Mouse (Mus musculus) erythroblast, embryonic 14.5 days (primary cell): ENCODE measurements around the gene Nr1h4. TPM values are rescaled to one million over a fixed set of nuclear protein-coding genes. Genes with fewer than 3 reads are reported as not detected.

Source experiments
- H3K27me3 ChIP-seq: 2 replicates; pipeline ENCODE4 v1.6.1; 2012; ENCODE audit warnings: inconsistent platforms; ENCODE audit not compliant: control insufficient read depth
- H3K36me3 ChIP-seq: 2 replicates; pipeline ENCODE4 v1.6.1; 2012; ENCODE audit warnings: mild to moderate bottlenecking, inconsistent platforms; ENCODE audit not compliant: control insufficient read depth
- H3K4me1 ChIP-seq: 2 replicates; pipeline ENCODE4 v1.6.1; 2012; ENCODE audit warnings: inconsistent platforms; ENCODE audit not compliant: control insufficient read depth
- H3K4me3 ChIP-seq: replicated peaks from 2 replicates; pipeline ENCODE3; 2012; ENCODE audit warnings: moderate library complexity, mild to moderate bottlenecking, inconsistent platforms
- H3K9me3 ChIP-seq: 2 replicates; pipeline ENCODE4 v1.6.1; 2012; ENCODE audit warnings: low read length, inconsistent platforms, mixed read lengths; ENCODE audit not compliant: control insufficient read depth
- GATA1 ChIP-seq: IDR thresholded peaks from 2 replicates; pipeline ENCODE4 v1.6.1; 2012; ENCODE audit warnings: low read length, inconsistent platforms, mixed read lengths
- TAL1 ChIP-seq: IDR thresholded peaks from 3 replicates; pipeline ENCODE4 v1.6.1; 2012; ENCODE audit warnings: low read length, inconsistent platforms, mixed read lengths
- polyA plus RNA-seq: library from polyadenylated mRNA; stranded (reverse); fragments of >175 nt; gene quantifications from 2 replicates; pipeline ENCODE4 v1.2.3, GENCODE M21; 2012

Gene Nr1h4
- polyA plus RNA-seq, 1 experiment, result not detected

DNA sequence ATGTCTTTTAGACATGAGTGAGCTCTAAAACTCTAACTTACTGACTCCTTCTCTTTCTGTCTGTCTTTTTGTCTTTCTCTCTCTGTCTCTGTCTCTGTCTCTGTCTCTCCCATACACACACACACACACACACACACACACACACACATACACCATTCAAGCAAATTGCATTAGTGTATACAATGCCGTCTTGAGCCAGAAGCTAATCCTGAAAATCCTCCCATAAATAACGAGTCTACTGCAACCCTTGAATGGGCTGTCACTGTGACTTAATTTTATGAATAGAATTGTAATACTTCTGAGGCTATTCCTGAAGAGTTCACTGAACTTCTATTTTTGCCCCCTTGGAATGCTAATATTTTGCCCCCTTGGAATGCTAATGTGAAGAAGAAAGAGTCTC is 7.6 kb downstream of the Nr1h4 start:
- H3K9me3 ChIP-seq, result no peaks in the 10 kb centered on the region
- H3K36me3 ChIP-seq, result no peaks in the 10 kb centered on the region
- H3K27me3 ChIP-seq, result no peaks in the 10 kb centered on the region
- TF ChIP-seq GATA1 (no peak), TAL1 (no peak)
- no peak overlapping the region for H3K4me3 ChIP-seq
- H3K4me1 ChIP-seq, result no peaks in the 10 kb centered on the region

DNA sequence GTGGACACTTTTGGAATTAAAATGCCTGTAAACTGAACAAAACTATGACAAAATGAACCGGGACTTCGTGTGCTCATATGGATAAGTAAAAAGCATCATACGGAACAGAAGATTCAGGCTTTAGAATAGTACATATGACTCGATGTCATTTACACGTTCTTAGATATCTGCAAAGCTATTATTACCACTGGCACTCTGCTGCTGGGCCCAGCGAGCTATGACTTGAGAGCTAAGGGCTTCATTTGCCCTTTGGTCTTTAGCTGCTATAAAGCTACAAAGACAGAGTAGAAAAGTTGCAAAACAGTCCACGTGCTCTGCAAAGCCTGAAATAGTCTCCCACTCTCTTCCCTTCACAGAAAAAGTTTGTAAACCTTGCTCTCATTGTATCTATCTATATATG is 10.9 kb downstream of the Nr1h4 start:
- Histone ChIP-seq H3K36me3 (no peaks in the 10 kb centered on the region), H3K4me1 (no peaks in the 10 kb centered on the region), H3K4me3 (no peak overlapping the region), H3K27me3 (no peaks in the 10 kb centered on the region), H3K9me3 (no peaks in the 10 kb centered on the region)
- TF ChIP-seq GATA1 (no peak), TAL1 (no peak)

DNA sequence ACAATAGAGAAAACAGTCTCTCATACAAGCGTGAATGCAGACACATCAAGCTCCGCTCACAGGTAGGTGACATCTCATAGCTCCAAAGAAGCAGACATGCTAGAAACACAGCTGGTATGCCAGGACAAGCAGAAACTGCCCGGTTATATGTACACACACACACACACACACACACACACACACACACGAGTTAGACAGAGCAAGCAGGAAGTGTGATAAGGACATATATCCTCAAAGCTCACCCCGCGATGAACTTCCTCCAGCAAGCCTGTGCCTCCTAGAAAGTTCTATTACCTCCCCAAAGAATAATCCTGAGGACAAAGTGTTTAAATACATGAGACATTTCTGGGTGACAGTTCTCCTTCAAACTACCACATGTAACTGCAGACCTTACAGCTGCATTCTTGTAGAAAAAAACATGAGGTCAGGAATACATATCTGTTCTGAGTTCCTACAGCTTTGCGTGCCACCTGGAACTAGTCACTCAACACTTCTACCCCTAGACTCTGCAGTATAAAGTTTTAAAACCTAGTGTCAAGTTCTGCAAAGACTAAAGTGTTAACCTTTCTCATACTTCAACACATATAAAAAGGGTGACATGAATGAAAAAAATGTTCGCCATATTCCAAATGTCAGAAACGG is 11.5 kb downstream of the Nr1h4 start:
- H3K4me3 ChIP-seq, result no peak overlapping the region
- no peaks in the 10 kb centered on the region for H3K27me3 ChIP-seq
- no peak for TF ChIP-seq GATA1
- TF ChIP-seq TAL1, result no peak
- H3K9me3 ChIP-seq, result no peaks in the 10 kb centered on the region
- no peaks in the 10 kb centered on the region for H3K36me3 ChIP-seq
- H3K4me1 ChIP-seq, result no peaks in the 10 kb centered on the region

DNA sequence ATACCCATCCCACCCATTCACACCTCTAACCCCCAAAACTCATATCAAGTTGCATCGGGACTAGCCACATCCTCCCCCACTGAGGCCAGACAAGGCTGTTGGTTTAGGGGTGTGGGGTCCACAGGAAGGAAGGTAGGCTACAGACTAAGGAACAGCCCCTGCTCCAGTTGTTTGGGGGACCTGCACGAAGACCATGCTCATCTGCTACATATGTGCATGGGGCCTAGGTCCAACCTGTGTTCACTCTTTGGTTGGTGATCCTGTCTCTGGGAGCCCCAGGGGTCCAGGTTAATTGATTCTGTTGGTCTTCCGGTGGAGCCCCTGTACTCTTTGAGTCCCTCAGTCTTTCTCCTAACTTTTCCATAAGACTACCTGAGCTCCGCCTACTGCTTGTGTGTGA is 13.0 kb downstream of the Nr1h4 start:
- no peak overlapping the region for H3K4me3 ChIP-seq
- H3K27me3 ChIP-seq, result no peaks in the 10 kb centered on the region
- no peaks in the 10 kb centered on the region for H3K36me3 ChIP-seq
- no peaks in the 10 kb centered on the region for H3K4me1 ChIP-seq
- H3K9me3 ChIP-seq, result no peaks in the 10 kb centered on the region
- TF ChIP-seq TAL1, result no peak
- no peak for TF ChIP-seq GATA1

GRCm38 (mm10) chr10:89519226-89519625 is 14.2 kb downstream of the Nr1h4 start:
- no peaks in the 10 kb centered on the region for H3K36me3 ChIP-seq
- no peak overlapping the region for H3K4me3 ChIP-seq
- H3K27me3 ChIP-seq, result no peaks in the 10 kb centered on the region
- H3K9me3 ChIP-seq, result no peaks in the 10 kb centered on the region
- no peaks in the 10 kb centered on the region for H3K4me1 ChIP-seq
- TF ChIP-seq TAL1 (no peak), GATA1 (no peak)

DNA sequence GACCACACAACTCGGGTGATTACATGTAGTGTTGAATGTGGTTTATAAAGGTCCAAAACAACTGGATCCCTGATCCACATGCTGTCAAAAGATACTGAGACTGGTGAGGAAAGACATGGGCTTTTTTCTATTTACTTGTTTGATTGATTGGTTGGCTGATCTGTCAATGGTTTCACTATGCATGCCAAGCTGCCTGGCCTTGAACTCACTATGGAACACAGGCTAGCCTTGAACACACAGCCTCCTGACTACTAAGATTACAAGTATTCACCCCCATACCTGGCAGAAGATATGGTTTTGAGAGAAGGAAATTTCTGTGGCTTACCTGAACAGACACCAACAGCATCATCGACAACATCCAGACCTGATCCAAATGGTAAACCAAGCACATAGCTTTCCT is 15.0 kb downstream of the Nr1h4 start:
- Histone ChIP-seq H3K9me3 (no peaks in the 10 kb centered on the region), H3K36me3 (no peaks in the 10 kb centered on the region), H3K4me1 (no peaks in the 10 kb centered on the region), H3K4me3 (no peak overlapping the region), H3K27me3 (no peaks in the 10 kb centered on the region)
- no peak for TF ChIP-seq TAL1
- TF ChIP-seq GATA1, result no peak

GRCm38 (mm10) chr10:89515813-89516212 is 17.6 kb downstream of the Nr1h4 start:
- H3K36me3 ChIP-seq, result no peaks in the 10 kb centered on the region

DNA sequence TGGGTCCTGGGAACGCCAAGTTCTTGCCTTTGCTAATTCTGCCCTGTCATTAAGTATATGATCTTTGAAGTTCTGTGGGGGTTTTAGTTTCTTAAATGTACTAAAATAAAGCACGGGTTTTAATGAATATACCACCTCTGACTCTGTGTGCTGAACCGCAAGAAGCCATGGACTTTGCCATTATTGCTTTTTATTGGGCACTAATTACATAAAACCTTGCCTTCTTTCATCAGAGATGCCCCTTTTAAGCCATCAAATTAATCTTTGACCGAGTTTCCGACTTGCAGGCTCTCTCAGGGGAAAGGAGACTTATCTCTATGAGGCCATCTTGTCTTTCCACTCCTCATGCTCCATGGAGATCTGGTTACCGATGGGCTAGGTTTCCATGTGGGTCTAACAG is 20.8 kb downstream of the Nr1h4 start:
- Histone ChIP-seq H3K4me3 (no peak overlapping the region), H3K36me3 (no peaks in the 10 kb centered on the region), H3K27me3 (no peaks in the 10 kb centered on the region), H3K4me1 (peaks cover 3% of the 10 kb centered on the region), H3K9me3 (no peaks in the 10 kb centered on the region)
- no peak for TF ChIP-seq TAL1
- TF ChIP-seq GATA1, result no peak

More at GRCm38 (mm10) chr10:89515813-89516212, 17.6 kb downstream of the Nr1h4 start:
- Histone ChIP-seq H3K9me3 (no peaks in the 10 kb centered on the region), H3K4me1 (no peaks in the 10 kb centered on the region), H3K27me3 (no peaks in the 10 kb centered on the region), H3K4me3 (no peak overlapping the region)
- TF ChIP-seq GATA1 (no peak), TAL1 (no peak)

- Histone ChIP-seq H3K4me3 (no peak overlapping the region), H3K27me3 (no peaks in the 10 kb centered on the region), H3K36me3 (no peaks in the 10 kb centered on the region), H3K4me1 (peaks cover 3% of the 10 kb centered on the region), H3K9me3 (no peaks in the 10 kb centered on the region)
- TF ChIP-seq TAL1 (no peak), GATA1 (no peak)
These were observed 22.8 kb downstream of the Nr1h4 start for GRCm38 (mm10) chr10:89510547-89510946.

DNA sequence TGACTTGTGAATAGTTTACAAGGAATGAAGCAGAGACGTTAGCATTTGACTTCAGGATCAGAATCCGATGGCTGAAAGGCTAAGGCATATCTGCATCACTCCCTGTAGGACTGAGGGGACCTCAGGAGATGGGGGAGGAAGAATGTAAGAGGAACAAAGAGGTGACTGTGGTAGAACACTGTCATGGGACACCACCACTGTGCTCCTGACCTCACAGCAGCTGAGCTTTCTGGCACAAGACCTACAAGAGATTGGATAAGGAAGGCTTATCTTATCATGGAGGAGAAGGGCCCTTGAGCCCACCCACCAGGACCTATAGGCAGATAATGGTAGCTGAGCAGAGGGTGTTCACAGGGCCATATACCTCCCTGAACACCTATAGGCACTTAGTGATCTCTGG is 24.8 kb downstream of the Nr1h4 start:
- Histone ChIP-seq H3K4me3 (no peak overlapping the region), H3K27me3 (no peaks in the 10 kb centered on the region), H3K4me1 (peaks cover 3% of the 10 kb centered on the region), H3K36me3 (no peaks in the 10 kb centered on the region), H3K9me3 (no peaks in the 10 kb centered on the region)
- TF ChIP-seq TAL1 (no peak), GATA1 (no peak)
